Mouse (Mus musculus) Patski (cell line): Measurements from ENCODE around the gene Tjp3. TPM values are rescaled to one million over a fixed set of nuclear protein-coding genes. Genes with fewer than 3 reads are reported as not detected.

ENCODE experiments used
- ATAC-seq: fragments of 100-300 bp; one replicate; pipeline ENCODE4 v1.8.0; 2021
- CTCF ChIA-PET: fragments of 350-600 bp; sonication (Branson Sonifier 250); formaldehyde crosslinking; loops from one replicate; lab custom pipeline; 2022; ENCODE audit warnings: inconsistent platforms; lab: Charles Lee
- POLR2A ChIA-PET: fragments of 350-600 bp; sonication (Branson Sonifier 250); formaldehyde crosslinking; loops from one replicate; lab custom pipeline; 2022; ENCODE audit warnings: antibody characterized with exemption, inconsistent platforms; lab: Charles Lee
- DNase-seq: peaks from one replicate; pipeline ENCODE4 v3.0.0-alpha.2; 2011; ENCODE audit warnings: low read depth, low spot score
- H3K27me3 ChIP-seq: fragments of 371-371 bp; one replicate; pipeline ENCODE4 v1.5.1; 2021
- CTCF ChIP-seq: fragments of 100-300 bp; IDR thresholded peaks from one replicate; pipeline ENCODE4 v1.5.1; 2021
- in situ Hi-C: fragments of 300-500 bp; cut with MboI; formaldehyde crosslinking; loops from 3 replicates; pipeline ENCODE4 v1.11.1; 2018; ENCODE audit warnings: low pct_unique_long_range_greater_than_20kb, mixed read lengths
- polyA plus RNA-seq: library from polyadenylated mRNA; unstranded; gene quantifications from one replicate; pipeline ENCODE4 v1.2.3, GENCODE M21; 2021

Tjp3 gene
- polyA plus RNA-seq, 1 experiment from 2014 or later, result 6.5 TPM

DNA sequence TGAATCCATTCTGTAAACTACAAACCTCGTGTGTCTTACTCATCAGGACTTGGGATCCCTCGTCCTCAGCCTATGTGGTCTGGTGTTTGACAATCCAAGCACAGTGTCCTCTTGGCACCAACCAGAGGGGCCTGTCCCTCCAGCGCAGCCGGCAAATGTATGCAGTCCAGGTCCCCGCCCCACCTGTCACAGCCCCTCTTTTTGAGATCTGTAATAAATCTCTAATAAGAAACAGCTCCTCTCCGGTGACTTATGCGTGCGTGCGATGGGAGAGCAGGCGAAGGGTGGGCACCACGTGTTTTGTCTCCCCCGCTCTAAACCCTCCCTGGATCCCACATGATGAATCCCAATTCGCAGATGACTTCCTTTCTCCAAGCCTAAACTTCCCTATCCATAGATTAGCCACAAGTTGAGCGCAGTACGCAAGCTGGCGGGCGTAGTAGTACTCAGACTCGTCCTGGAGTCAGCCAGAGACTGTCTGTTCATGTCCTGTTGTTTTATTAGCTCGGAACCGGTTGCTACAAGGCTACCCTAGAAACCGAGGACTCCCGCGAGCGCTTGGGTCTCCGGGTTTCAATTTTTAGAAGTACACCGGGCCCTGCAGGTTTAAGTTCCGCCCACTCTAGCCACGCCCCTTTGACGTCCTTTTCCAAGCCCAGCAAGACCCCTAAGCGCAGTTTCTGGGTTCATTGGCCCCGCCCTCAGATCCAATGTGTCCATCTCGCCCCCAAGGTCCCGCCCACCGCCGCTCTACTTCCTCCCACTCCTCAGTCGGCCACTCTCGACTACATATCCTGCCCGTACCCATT lies 28.6 kb upstream of the Tjp3 start:
- in situ Hi-C loops, result no loop called here
- DNase-seq, result no peak
- no peak for ATAC-seq
- ChIA-PET CTCF (interaction anchor here (0.9 to 2.6 kb wide), 6 partner anchors 15 to 96 kb away, joined by 3 to 12 read pairs (median 4); partner anchors contain the start of genes Pip5k1c and Tjp3), POLR2A (interaction anchor here (1.9 kb wide), 1 partner anchor 27 kb away, joined by 8 read pairs; the partner anchor contains the start of gene Pip5k1c)
- TF ChIP-seq CTCF, result no peak
- H3K27me3 ChIP-seq, result no peaks in the 10 kb centered on the region

DNA sequence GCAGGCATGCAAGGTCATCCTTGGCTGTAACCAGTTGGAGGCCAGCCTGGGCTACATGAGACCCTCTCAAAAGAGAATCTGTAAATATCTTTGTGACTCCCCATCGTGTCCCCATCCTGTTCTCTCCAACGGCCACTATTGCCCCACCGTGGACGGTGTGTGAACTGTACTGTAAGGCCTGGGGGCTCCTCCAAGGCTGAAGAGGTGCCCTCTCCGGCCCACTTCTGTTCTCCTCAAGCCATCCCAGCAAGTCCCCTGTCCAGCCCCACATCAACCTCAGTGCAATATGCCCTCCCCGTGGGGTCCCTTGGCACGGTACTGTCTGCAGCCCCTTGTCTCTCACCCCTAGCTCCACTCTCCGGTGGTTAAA lies 27.9 kb upstream of the Tjp3 start:
- H3K27me3 ChIP-seq, result no peaks in the 10 kb centered on the region
- ChIA-PET CTCF (interaction anchor here (0.9 to 2.6 kb wide), 3 partner anchors 26 to 79 kb away, joined by 3 to 12 read pairs (median 3); partner anchors contain the start of genes Pip5k1c and Tjp3), POLR2A (interaction anchor here (1.9 kb wide), 1 partner anchor 26 kb away, joined by 8 read pairs; the partner anchor contains the start of gene Pip5k1c)
- in situ Hi-C loops, result no loop called here
- ATAC-seq (no peak), DNase-seq (no peak)
- no peak for TF ChIP-seq CTCF

GRCm38 (mm10) chr10:81318589-81319329 lies 27.4 kb upstream of the Tjp3 start:
- POLR2A ChIA-PET, result no interaction called here
- in situ Hi-C loops, result no loop called here
- TF ChIP-seq CTCF, result no peak
- no peak for ATAC-seq
- no peaks in the 10 kb centered on the region for H3K27me3 ChIP-seq
- CTCF ChIA-PET, result interaction anchor here (0.9 to 2.6 kb wide), 5 partner anchors 14 to 78 kb away, joined by 3 to 12 read pairs (median 5); partner anchors contain the start of gene Pip5k1c
- DNase-seq, result no peak

DNA sequence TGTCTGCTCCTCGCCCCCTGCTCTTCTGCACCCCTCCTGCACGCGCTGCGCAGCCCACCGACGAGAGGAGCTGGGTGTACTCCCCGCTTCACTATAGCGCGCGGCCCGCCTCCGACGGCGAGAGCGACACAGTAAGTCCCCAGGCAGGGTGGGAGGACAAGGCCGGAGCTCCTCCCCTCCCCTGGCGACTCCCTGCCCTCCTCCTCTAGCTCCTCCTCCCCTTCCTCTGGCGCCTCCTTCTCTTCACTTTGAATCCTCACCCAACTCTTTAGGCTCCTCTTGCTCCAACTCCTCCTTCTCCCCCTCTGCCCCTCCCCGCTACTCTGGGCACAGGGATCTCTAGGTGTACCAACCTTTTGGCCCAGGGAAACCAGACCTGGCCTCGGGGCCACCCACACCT lies 25.9 kb upstream of the Tjp3 start:
- ChIA-PET POLR2A (no interaction called here), CTCF (interaction anchor here (1.5 to 2.0 kb wide), 2 partner anchors 12 to 25 kb away, joined by 5 to 11 read pairs; partner anchors contain the start of gene Pip5k1c)
- ATAC-seq (no peak), DNase-seq (no peak)
- no peaks in the 10 kb centered on the region for H3K27me3 ChIP-seq
- in situ Hi-C loops, result no loop called here
- TF ChIP-seq CTCF, result no peak

DNA sequence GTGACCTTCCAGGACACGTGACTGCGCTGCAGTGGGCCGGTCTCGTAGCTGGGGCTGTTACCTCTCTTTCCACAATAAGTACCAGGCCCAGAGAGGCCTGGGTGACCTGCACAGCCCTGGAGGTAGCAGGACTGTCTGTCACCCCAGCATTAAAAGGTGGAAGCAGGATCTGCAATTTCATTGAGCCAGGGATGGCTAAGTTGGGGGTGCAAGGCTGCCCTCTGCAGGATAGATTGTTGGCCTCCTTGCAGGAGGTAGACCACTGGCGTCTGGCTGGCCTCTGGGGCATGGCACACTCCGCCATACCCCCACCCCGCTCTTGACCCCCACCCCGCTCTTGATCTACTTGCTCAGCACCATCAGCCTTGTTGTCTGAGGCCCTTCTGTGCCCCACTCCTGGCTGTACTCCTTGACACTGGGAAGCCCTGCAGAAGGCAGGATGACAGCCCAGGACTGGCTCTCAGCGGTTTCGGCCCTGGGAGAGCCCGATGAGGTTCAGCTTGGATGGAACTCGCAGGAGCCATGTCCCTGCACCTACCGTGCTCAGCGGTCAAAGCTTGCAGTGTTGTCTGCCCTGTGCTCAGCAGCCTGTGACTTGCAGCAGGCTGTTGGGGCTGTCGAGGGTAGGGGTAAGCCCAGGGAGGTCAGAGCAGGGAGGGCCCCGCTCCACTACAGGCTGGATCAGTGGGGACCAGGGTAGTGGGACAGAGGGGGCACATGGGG lies 25.1 kb upstream of the Tjp3 start:
- ChIA-PET POLR2A (no interaction called here), CTCF (interaction anchor here (1.0 to 2.0 kb wide), 2 partner anchors 12 to 24 kb away, joined by 5 to 11 read pairs; partner anchors contain the start of gene Pip5k1c)
- no peaks in the 10 kb centered on the region for H3K27me3 ChIP-seq
- DNase-seq, result no peak
- TF ChIP-seq CTCF, result no peak
- in situ Hi-C loops, result no loop called here
- no peak for ATAC-seq

GRCm38 (mm10) chr10:81315587-81315986 lies 24.2 kb upstream of the Tjp3 start:
- in situ Hi-C loops, result no loop called here
- ChIA-PET POLR2A (interaction anchor here (0.6 kb wide), 1 partner anchor 80 kb away, joined by 5 read pairs; no protein-coding TSS in a partner anchor), CTCF (interaction anchor here (1.0 kb wide), 1 partner anchor 11 kb away, joined by 5 read pairs; no protein-coding TSS in a partner anchor)
- ATAC-seq (no peak), DNase-seq (no peak)
- TF ChIP-seq CTCF, result no peak
- H3K27me3 ChIP-seq, result no peaks in the 10 kb centered on the region

DNA sequence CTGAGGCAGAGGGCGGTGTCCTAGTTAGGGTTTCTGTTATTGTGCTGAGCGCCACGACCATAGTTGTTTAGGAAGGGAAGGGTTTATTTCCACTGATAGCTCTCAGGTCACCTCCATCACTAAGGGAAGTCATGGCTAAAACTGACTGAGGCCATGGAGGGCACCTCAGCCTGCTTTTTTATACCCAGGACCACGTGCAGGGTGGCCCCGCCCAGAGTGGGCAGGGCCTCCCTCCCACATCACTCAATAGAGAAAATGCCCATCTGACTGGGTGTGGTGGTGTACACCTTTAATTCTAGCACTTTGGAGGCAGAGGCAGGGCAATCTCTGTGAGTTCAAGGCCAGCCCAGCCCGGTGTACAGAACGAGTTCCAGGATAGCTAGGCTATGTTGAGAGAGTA lies 22.8 kb upstream of the Tjp3 start:
- in situ Hi-C loops, result no loop called here

DNA sequence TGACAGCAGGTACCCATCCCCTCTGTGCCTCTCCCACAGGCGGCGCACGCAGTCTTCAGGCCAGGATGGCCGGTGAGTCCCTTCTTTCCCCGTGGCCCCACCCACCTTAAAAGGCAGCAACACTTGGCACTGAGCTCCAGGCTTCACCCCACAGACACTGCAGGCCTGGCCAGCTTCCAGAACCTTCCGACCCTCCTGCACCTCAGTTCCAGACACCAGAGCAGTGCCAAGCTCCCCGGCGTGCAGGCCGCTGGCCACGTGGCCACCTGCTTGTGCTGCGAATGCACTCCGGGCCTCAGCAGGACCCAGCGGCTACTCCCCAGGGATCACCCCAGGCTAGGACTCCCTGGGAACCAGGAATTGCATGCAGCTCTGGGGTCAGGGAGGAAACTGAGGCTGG lies 22.2 kb upstream of the Tjp3 start:
- ATAC-seq (no peak), DNase-seq (no peak)
- no peak for TF ChIP-seq CTCF
- no peaks in the 10 kb centered on the region for H3K27me3 ChIP-seq
- ChIA-PET CTCF (no interaction called here), POLR2A (no interaction called here)
- in situ Hi-C loops, result no loop called here

More for the DNA sequence above, 22.8 kb upstream of the Tjp3 start:
- DNase-seq (no peak), ATAC-seq (no peak)
- ChIA-PET CTCF (no interaction called here), POLR2A (no interaction called here)
- TF ChIP-seq CTCF, result no peak
- H3K27me3 ChIP-seq, result no peaks in the 10 kb centered on the region

DNA sequence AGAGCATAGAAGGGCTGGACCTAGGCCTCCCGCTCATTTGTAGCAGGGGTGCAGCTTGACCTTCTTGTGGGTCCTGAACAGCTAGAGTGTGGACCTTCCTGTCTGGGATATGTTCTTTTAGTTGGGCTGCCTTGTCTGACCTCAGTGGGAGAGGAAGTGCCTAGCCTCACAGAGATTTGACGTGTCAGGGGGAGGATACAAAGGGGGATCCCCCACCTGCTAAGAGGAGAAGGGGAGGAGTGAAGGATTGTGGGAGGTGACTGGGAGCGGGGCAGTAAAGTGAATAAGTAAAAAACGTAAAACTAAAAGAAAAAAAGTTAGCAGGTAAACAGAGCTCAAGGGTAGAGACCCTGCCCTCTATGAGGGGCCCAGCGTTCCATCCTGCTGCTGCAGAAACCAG lies 18.2 kb upstream of the Tjp3 start:
- in situ Hi-C loops, result no loop called here
- ChIA-PET CTCF (no interaction called here), POLR2A (interaction anchor here (0.7 kb wide), 1 partner anchor 11 kb away, joined by 3 read pairs; no protein-coding TSS in a partner anchor)
- DNase-seq, result no peak
- H3K27me3 ChIP-seq, result no peaks in the 10 kb centered on the region
- no peak for TF ChIP-seq CTCF
- ATAC-seq, result no peak
